In genomic region chr10:103035002-103035640, GRCm38 (mm10) we compare ENCODE assay signal across 28 mouse cellular contexts. TPM values are rescaled to one million over a fixed set of nuclear protein-coding genes. Genes with fewer than 3 reads are reported as not detected.
DNase-seq lines count a peak whose midpoint lies in the region; ATAC-seq lines count a peak whose summit lies in the region.
"Had no signal": no experiment of that assay in that cellular context is flagged by ENCODE, and none has a peak within 500 bp of the region (broad histone marks: within the 10 kb centered on the region; RNA-seq: fewer than 3 reads in every experiment).

No protein-coding gene starts in this region.

- H3K4me2 ChIP-seq in midbrain, embryonic 11.5 days: no peak overlapping the region
- H3K4me2 ChIP-seq in midbrain, embryonic 13.5 days (replicated peaks): no peak overlapping the region
- peak overlapping the region; percentile 50 for H3K4me2 ChIP-seq in embryonic facial prominence, embryonic 14.5 days (ENCODE audit: low read depth, low read length)
- H3K4me2 ChIP-seq: heart, embryonic 15.5 days; neural tube, embryonic 13.5 days had no signal

- no peaks in the 10 kb centered on the region for H3K4me1 ChIP-seq in midbrain, embryonic 11.5 days (ENCODE audit: control insufficient read depth, insufficient read depth, low read length)
- H3K4me1 ChIP-seq in midbrain, embryonic 13.5 days (replicated peaks): peaks cover 2% of the 10 kb centered on the region; the same call in 1 of the 2 replicates
- no peaks in the 10 kb centered on the region for H3K4me1 ChIP-seq in embryonic facial prominence, embryonic 14.5 days (ENCODE audit: control insufficient read depth, insufficient read depth, low read length)
- H3K4me1 ChIP-seq: neural tube, embryonic 13.5 days had no signal

- intact Hi-C loops in gastrocnemius, postnatal 14 days (cut with DNase I; ENCODE audit: low total_unique reads): no loop called here

- H3K9ac ChIP-seq in midbrain, embryonic 11.5 days (ENCODE audit: low read length): no peak overlapping the region
- no peak overlapping the region for H3K9ac ChIP-seq in midbrain, embryonic 13.5 days (replicated peaks)
- peak overlapping the region; percentile 48 for H3K9ac ChIP-seq in embryonic facial prominence, embryonic 14.5 days (ENCODE audit: low read depth, low read length)
- H3K9ac ChIP-seq: heart, embryonic 15.5 days; neural tube, embryonic 13.5 days had no signal

- no peaks in the 10 kb centered on the region for H3K36me3 ChIP-seq in midbrain, embryonic 11.5 days (ENCODE audit: control insufficient read depth, insufficient read depth, low read length)
- no peaks in the 10 kb centered on the region for H3K36me3 ChIP-seq in midbrain, embryonic 13.5 days
- no peaks in the 10 kb centered on the region for H3K36me3 ChIP-seq in embryonic facial prominence, embryonic 14.5 days (ENCODE audit: control insufficient read depth, insufficient read depth, low read length)
- H3K36me3 ChIP-seq: heart, embryonic 15.5 days; neural tube, embryonic 13.5 days had no signal

- 0 out of 2 replicates have a peak, but pooled peaks have one; percentile 20 for ATAC-seq in midbrain, embryonic 11.5 days (ENCODE audit: low FRiP score)
- no peak for ATAC-seq in midbrain, embryonic 13.5 days
- peak; percentile 69 for ATAC-seq in embryonic facial prominence, embryonic 14.5 days (ENCODE audit: low read depth)
- ATAC-seq: Patski had no signal

- WGBS in midbrain, embryonic 11.5 days: 3% methylated on average over 14 of the region's 14 CpGs
- WGBS in midbrain, embryonic 13.5 days: under 1% methylated on average over 14 of the region's 14 CpGs
- 2% methylated on average over 14 of the region's 14 CpGs for WGBS in embryonic facial prominence, embryonic 14.5 days

- peak; percentile 71 for DNase-seq in heart, adult 11 months
- no peak for DNase-seq in heart, adult 9 months (ENCODE audit: low spot score in 2 of 2)
- no peak for DNase-seq in midbrain, embryonic 11.5 days (ENCODE audit: low spot score, missing footprints)
- DNase-seq in embryo, embryonic 10.5 days (ENCODE audit: low spot score): peak; percentile 62
- peak; percentile 86 for DNase-seq in embryonic facial prominence, embryonic 14.5 days (ENCODE audit: low spot score)
- DNase-seq in urinary bladder, postnatal 36 days (ENCODE audit: low spot score in 2 of 2): no peak
- no peak for DNase-seq in gastrocnemius, postnatal 14 days
- DNase-seq: adrenal gland, postnatal 25 days; cerebellum, adult 11-12 months; cerebellum, postnatal 25 days; gastrocnemius, postnatal 10 days; heart, adult 2 months; heart, postnatal 4 days; kidney, adult 18-20 months; kidney, postnatal 14 days; layer of hippocampus, postnatal 36 days; lung, postnatal 10 days; thymus, postnatal 14 days had no signal

- H3K4me3 ChIP-seq in midbrain, embryonic 11.5 days (ENCODE audit: low read depth, low read length): no peak overlapping the region
- H3K4me3 ChIP-seq in midbrain, embryonic 13.5 days (replicated peaks): no peak overlapping the region
- H3K4me3 ChIP-seq in embryonic facial prominence, embryonic 14.5 days (ENCODE audit: low read depth, low read length): peak overlapping the region; percentile 26
- H3K4me3 ChIP-seq: heart, adult 2 months; heart, embryonic 15.5 days; layer of hippocampus, adult 2 months; neural tube, embryonic 13.5 days had no signal

- peaks cover 55% of the 10 kb centered on the region for H3K27me3 ChIP-seq in midbrain, embryonic 11.5 days (ENCODE audit: control insufficient read depth, insufficient read depth, low read length)
- peaks cover 69% of the 10 kb centered on the region for H3K27me3 ChIP-seq in midbrain, embryonic 13.5 days
- H3K27me3 ChIP-seq in embryonic facial prominence, embryonic 14.5 days (replicated peaks; ENCODE audit: control insufficient read depth, insufficient read depth, low read length): peaks cover 52% of the 10 kb centered on the region

- no peaks in the 10 kb centered on the region for H3K9me3 ChIP-seq in midbrain, embryonic 11.5 days (ENCODE audit: control insufficient read depth, low read length)
- H3K9me3 ChIP-seq in midbrain, embryonic 13.5 days: no peaks in the 10 kb centered on the region
- no peaks in the 10 kb centered on the region for H3K9me3 ChIP-seq in embryonic facial prominence, embryonic 14.5 days (ENCODE audit: control insufficient read depth, low read length)
- H3K9me3 ChIP-seq: heart, embryonic 15.5 days; neural tube, embryonic 13.5 days had no signal

- no peak overlapping the region for H3K27ac ChIP-seq in midbrain, embryonic 11.5 days (ENCODE audit: low read depth, low read length)
- H3K27ac ChIP-seq in midbrain, embryonic 13.5 days: no peak overlapping the region
- H3K27ac ChIP-seq in embryonic facial prominence, embryonic 14.5 days (replicated peaks; ENCODE audit: low read depth, low read length): peak overlapping the region; percentile 85
- H3K27ac ChIP-seq: heart, adult 2 months; heart, embryonic 15.5 days; layer of hippocampus, adult 2 months; neural tube, embryonic 13.5 days had no signal

RNA-seq across cellular contexts. Expression of gene Alx1, which starts 5.1 kb away (rescaled TPM):
- 7.7 and 9.7 TPM in 2 replicates for polyA plus RNA-seq in midbrain, embryonic 11.5 days (2014; fragmentation: Nextera tagmentation; extraction: Ambion mirVana)
- polyA plus RNA-seq in midbrain, embryonic 13.5 days (2015; fragmentation: Nextera tagmentation; extraction: Ambion mirVana): 0.38 and 0.43 TPM in 2 replicates
- polyA plus RNA-seq in embryonic facial prominence, embryonic 14.5 days (2014; fragmentation: Nextera tagmentation; extraction: Ambion mirVana): 49.7 and 58.8 TPM in 2 replicates
- not detected for total RNA-seq in gastrocnemius, postnatal 14 days (2021)
- total RNA-seq: adrenal gland, postnatal 25 days; heart, adult 2 months; heart, postnatal 4 days; left cerebral cortex, postnatal 25 days; megakaryocyte, adult 5-6 weeks; monocyte, adult 5-6 weeks had no signal
- polyA plus RNA-seq: liver, embryonic 16.5 days; Patski; small intestine, adult 2 months had no signal

Comparison
In these comparisons a context has a peak if more than half of its experiments do, and no peak if none do; other contexts are left out.
1. DNase-seq: peak in heart, adult 11 months (single experiment), embryo, embryonic 10.5 days (single experiment) and embryonic facial prominence, embryonic 14.5 days (single experiment); none in heart, adult 9 months (0 of 2), midbrain, embryonic 11.5 days (single experiment), urinary bladder, postnatal 36 days (0 of 2) and gastrocnemius, postnatal 14 days (single experiment).